Mouse (Mus musculus): ENCODE measurements around the gene Hyal1.

DNA sequence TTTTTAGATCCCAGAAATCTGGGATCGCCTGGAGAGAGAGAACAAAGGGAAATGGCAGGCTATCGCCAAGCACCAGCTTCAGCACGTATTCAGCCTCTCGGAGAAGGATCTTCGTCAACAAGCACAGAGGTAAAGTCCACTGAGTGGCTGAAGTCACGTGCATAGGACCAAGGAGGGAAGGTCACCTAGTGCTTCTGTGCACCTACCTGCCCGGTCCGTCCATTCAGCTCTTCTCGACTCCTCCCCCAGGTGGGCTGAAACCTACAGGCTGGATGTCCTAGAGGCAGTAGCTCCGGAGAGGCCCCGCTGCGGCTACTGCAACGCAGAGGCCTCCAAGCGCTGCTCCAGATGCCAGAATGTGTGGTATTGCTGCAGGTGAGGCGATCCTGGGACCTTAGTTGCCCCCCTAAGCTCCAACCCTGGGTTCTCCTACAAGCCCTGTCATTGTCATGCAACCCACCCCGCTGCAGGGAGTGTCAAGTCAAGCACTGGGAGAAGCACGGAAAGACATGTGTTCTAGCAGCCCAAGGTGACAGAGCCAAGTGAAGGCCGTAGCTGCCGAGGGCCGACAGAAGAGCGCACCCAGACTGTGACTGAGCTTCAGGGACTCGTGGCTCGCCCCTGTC lies 26.1 kb upstream of the Hyal1 start:
- TF ChIP-seq POLR2A (IDR thresholded peaks at IDR 0.05; ENCODE audit: control insufficient read depth, extremely low read depth, insufficient read depth, low read length, poor library complexity) (peak; percentile 13; the same call in 1 of the 2 replicates), CTCF (IDR thresholded peaks at IDR 0.05; ENCODE audit: borderline replicate concordance, control insufficient read depth, extremely low read depth, insufficient read depth, low read length, poor library complexity) (no peak)

Measured in thymus, adult 2 months (tissue).